Mouse (Mus musculus) frontal cortex, adult (tissue): Measurements from ENCODE around the gene Tom1l1.

Source experiments
- ATAC-seq: cut with Nextera tagmentation; 2 replicates; pipeline ENCODE4 v1.9.2; 2017; ENCODE audit warnings: mild to moderate bottlenecking, moderate library complexity, mixed read lengths; ENCODE audit not compliant: low TSS enrichment

Tom1l1 gene

DNA sequence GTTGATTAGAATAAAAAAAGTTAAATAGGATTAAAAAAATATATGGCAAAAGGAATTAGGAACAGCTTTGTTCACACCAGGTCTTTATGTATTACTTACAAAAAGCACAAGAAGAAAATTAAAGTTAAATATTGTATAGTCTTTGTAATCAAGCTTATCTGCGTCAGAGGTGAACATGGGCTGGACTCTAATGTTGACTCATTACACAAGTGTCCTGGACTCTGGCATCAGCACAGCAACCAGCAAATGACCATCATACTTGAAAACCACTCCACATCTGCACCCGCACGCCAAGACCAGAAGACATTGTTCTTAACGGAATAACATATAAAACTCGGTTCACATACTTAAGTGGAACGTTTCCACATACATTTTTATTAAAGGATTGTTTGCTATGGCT, 20.8 kb downstream of the Tom1l1 start:
- no peak for ATAC-seq

DNA sequence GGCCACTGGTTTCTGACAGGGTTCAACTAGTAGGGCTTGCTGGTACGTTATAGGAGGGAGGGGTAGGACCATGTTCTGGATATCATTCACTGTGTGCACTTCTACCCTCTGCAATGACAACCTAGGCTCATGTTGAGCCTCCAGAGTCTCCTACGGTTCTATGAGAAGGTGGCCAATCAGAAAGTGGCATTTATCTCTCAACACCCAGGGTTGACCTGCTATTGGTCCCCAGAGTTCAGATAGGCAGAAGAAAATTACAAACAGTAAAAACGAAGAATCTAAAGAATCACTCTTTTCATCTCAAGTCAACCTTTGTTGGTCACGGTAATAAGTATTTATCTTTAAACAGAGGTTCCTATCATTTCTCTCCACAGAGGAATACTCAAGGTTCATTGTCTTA, 21.2 kb downstream of the Tom1l1 start:
- no peak for ATAC-seq

GRCm38 (mm10) chr11:90666144-90666757, 21.9 kb downstream of the Tom1l1 start:
- no peak for ATAC-seq

DNA sequence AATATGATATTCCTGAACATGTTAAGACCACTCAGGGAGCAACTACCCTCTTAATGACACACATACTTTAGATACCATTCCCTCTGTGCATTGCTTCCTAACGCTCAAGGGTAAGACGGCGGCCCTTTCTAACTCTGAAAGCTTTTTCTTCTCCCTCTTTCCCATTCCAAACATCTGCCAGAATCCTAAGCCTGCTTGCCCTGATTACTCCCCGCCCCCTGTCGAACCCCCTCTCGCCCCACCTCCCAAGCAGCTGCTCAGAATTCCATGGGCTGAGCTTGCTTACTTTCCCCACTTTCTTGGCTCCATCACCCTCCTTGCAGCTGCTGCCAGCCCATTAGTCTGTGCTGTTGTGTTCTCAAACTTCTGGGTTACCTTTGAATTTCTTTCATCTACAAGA, 23.0 kb downstream of the Tom1l1 start:
- peak; percentile 65 for ATAC-seq

GRCm38 (mm10) chr11:90664345-90664986, 23.7 kb downstream of the Tom1l1 start:
- no peak for ATAC-seq

DNA sequence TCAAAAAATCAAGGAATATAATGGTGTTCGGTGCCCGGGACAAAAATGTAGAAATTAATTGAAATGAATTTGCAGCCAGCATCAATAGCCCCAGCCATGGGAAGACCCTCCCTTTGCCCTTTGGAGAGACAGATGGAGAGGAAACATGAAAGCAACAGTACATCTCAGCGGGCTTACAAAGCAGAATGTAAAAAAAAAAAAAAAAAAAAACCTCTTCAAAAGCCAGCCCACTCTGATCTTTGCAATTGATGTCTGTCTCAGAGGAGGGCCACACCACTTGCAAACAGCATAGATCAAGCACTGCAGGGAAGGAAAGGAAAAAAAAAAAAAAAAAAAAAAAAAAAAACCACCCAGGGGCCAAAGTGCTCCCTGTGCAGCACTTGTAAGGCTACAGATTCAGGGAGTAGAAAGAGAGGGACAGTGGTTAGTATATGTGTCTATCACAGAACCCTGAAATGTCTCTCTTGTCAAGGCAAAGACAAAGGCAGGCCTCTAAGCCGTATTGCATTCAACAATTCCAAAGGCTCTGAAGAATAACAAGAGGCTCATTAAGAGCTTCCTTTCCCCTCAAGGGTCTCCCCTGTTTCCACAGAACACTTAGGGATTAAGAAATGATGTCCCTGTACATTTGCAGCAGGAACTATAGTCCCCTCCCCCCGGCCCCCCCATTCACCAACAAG, 24.4 kb downstream of the Tom1l1 start:
- no peak for ATAC-seq

- ATAC-seq = no peak
Observed at GRCm38 (mm10) chr11:90663052-90663451, 25.1 kb downstream of the Tom1l1 start.

GRCm38 (mm10) chr11:90660662-90661061, 27.5 kb downstream of the Tom1l1 start:
- no peak for ATAC-seq

DNA sequence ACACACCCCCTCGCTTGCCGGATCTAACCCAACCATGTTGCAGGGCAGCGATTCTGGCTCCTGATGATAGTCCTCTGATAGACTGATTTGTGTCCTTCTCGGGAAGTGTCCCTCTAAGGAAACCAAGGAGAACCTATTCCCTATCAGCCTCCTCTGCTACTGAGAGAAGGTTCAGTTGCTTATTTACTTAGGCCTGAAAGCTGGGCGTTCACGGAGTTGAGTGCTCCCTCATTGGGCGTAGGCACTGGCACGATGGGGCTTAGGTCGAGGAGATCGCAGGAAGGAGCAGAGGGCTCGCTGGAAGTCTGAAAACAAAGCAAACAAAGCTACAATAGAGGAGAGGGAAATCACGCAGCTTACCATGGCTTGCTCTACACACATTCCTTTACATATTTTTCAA, 30.6 kb downstream of the Tom1l1 start:
- ATAC-seq = no peak

GRCm38 (mm10) chr11:90652603-90653002, 35.6 kb downstream of the Tom1l1 start:
- peak; percentile 68 for ATAC-seq

GRCm38 (mm10) chr11:90650231-90650885, 37.8 kb downstream of the Tom1l1 start:
- ATAC-seq = no peak

GRCm38 (mm10) chr11:90649777-90650176, 38.4 kb downstream of the Tom1l1 start:
- ATAC-seq = no peak

DNA sequence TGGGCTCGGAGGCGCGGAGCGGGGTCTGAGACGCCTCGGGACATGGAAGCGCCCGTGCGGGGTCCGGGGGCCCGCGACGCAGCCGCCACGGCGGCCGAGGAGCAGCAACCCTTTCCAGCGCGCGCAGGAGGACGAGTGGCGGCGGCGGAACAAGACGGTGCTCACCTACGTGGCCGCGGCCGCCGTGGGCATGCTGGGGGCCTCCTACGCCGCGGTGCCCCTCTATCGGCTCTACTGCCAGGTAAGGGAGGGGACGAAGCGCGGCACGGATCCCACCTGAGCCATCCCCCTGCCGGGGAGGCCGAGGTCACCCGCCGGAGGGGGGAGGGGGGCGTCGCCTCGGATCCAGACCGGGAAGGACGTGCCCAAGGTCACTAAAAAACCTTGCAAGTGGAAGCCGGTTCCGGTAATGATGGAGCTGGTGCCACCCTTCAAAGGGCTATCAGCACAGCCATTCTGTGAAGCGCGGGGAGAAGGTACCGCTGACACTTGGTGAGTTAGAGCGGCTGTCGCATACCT, 49.8 kb downstream of the Tom1l1 start:
- peak; percentile 71 for ATAC-seq

GRCm38 (mm10) chr11:90637440-90638311, 50.5 kb downstream of the Tom1l1 start, which contains the start of the genes Stxbp4 and Cox11:
Gene Stxbp4 (minus strand): TSS chr11:90638084.
Gene Cox11 (plus strand): TSS chr11:90638173.
- peak; percentile 93 for ATAC-seq

DNA sequence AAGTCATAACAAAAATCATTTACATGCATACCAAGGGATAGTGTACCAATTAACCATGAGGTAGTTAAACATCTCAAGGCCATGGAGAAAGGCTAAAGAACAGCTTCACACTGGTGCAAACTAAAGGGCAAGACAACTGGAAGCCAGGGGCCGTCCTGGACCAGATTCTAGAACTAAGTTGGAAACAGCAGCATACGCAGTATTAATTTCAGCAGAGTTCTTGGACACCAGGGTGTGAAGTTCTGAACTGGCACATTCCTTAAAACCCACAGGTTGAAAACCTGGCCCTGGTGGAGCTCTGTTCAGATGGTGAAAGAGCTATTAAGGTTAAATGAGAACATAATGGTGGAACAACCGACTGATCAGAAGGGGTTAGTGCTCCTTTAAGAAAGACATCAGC, 53.5 kb downstream of the Tom1l1 start:
- no peak for ATAC-seq

- no peak for ATAC-seq
Observed at GRCm38 (mm10) chr11:90632480-90632879, 55.7 kb downstream of the Tom1l1 start.

DNA sequence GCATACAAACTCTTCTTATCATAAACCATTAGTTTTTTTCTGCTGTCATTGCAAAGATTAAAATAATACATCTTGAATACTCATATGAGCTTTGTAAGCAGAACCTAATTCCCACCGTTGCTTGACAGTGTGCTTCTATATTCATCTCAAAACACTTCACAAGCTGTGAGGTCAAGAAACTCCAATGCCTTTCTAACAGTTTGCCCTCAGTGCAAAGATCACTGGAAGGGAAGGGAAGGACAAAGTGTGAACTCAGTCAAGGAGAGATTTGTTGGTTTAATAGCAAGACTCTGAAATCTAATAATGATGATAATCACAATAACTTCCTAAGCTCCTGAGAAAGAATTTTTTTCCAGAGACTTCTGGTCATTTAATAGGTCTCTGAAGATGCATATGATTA, 60.4 kb downstream of the Tom1l1 start:
- no peak for ATAC-seq

DNA sequence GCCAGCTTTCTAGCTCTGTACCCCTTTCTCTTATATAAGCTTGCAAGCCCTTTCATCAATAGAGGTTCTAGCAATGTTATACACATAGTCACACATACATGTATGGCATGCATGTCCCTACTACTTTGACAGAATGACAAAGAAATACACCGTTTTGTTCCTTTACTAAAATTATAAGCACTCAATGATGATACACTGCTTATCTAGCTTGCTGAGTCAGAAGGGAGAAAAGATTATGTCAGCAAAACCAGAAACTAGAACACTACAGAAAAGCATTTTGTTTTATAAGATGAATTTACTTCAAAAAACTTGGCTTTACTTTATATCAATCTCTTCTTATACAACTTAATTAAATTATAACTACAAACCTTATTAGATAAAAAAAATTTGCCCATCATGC, 63.0 kb downstream of the Tom1l1 start:
- no peak for ATAC-seq

GRCm38 (mm10) chr11:90623477-90623876, 64.7 kb downstream of the Tom1l1 start:
- ATAC-seq = peak; percentile 88

DNA sequence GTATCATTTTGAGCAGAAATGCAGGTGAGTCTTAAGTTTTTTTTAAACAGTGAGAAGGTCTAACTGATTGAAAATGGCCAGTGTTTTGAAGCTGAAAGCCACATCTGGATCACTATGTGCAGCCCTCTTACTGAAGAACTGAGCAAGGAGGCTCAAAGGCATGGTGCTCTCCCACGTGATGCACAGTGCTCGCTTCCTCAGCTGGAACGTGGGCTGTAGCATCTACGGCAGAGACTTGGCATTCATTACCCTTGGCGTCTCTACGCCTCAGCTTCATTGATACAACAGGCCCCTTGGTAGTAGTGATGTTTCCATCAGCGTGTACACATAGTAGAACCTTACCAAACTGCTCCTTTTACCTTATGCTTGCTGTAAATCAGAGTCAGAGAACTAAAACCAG, 65.7 kb downstream of the Tom1l1 start:
- ATAC-seq = peak; percentile 72; the same call in 1 of the 2 replicates

- no peak for ATAC-seq
Observed at GRCm38 (mm10) chr11:90622044-90622443, 66.1 kb downstream of the Tom1l1 start.
